Mouse (Mus musculus) brown adipose tissue, adult 24 weeks (tissue): ENCODE results near the gene Atxn7. TPM values are rescaled to one million over a fixed set of nuclear protein-coding genes. Genes with fewer than 3 reads are reported as not detected.

Experiments
- H3K27ac ChIP-seq: fragments of 200-500 bp; replicated peaks from 2 replicates; pipeline ENCODE4 v1.5.1; 2012; ENCODE audit warnings: low read depth, mild to moderate bottlenecking, low read length
- H3K4me1 ChIP-seq: fragments of 200-500 bp; 2 replicates; pipeline ENCODE4 v1.6.1; 2012; ENCODE audit warnings: low read length, mixed read lengths; ENCODE audit not compliant: control insufficient read depth, insufficient read depth, insufficient read length
- H3K4me3 ChIP-seq: fragments of 200-500 bp; 2 replicates; pipeline ENCODE4 v1.5.1; 2012; ENCODE audit warnings: low read depth, mild to moderate bottlenecking, low read length, moderate library complexity; ENCODE audit not compliant: insufficient read depth
- polyA plus RNA-seq: library from polyadenylated mRNA; stranded (reverse); fragments of >200 nt; gene quantifications from 2 replicates; pipeline ENCODE4 v1.2.4, GENCODE M21; 2012; ENCODE audit not compliant: missing spikeins, insufficient read depth, insufficient read length

Atxn7 gene
- polyA plus RNA-seq, 1 experiment: 10.3 TPM

GRCm38 (mm10) chr14:14101296-14101695 is 140.1 kb downstream of the Atxn7 start:
- Histone ChIP-seq H3K4me1 (no peaks in the 10 kb centered on the region), H3K27ac (no peak overlapping the region), H3K4me3 (no peak overlapping the region)

GRCm38 (mm10) chr14:14104213-14104929 is 143.1 kb downstream of the Atxn7 start:
- H3K4me3 ChIP-seq: no peak overlapping the region
- no peak overlapping the region for H3K27ac ChIP-seq
- H3K4me1 ChIP-seq: no peaks in the 10 kb centered on the region

GRCm38 (mm10) chr14:14104930-14105318 is 143.7 kb downstream of the Atxn7 start:
- no peak overlapping the region for H3K27ac ChIP-seq
- H3K4me1 ChIP-seq: no peaks in the 10 kb centered on the region
- no peak overlapping the region for H3K4me3 ChIP-seq

- Histone ChIP-seq H3K4me3 (no peak overlapping the region), H3K4me1 (no peaks in the 10 kb centered on the region), H3K27ac (no peak overlapping the region)
Measured at GRCm38 (mm10) chr14:14110710-14111109, 149.5 kb downstream of the Atxn7 start.

GRCm38 (mm10) chr14:14120230-14121096 is 159.2 kb downstream of the Atxn7 start, which contains the start of gene Psmd6:
TSS of gene Psmd6 (minus strand) at chr14:14120984.
- H3K4me3 ChIP-seq: peak within 1 kb of the TSS; percentile 98
- peaks cover 4% of the 10 kb centered on the region for H3K4me1 ChIP-seq
- H3K27ac ChIP-seq: peak within 1 kb of the TSS; percentile 87

Other genes starting within 250 kb of the Atxn7 start
- gene Gm281, start 47.0 kb upstream of the Atxn7 start, polyA plus RNA-seq: not detected in 2 replicates
- 102 and 127 TPM in 2 replicates for gene Thoc7, start 412 bp downstream of the Atxn7 start, polyA plus RNA-seq
- 93.7 and 107 TPM in 2 replicates for gene Psmd6, start 159.5 kb downstream of the Atxn7 start, polyA plus RNA-seq
- not detected in 2 replicates for gene Olfr720, start 225.4 kb downstream of the Atxn7 start, polyA plus RNA-seq